Mouse (Mus musculus) spleen, adult 2 months (tissue): ENCODE measurements around the gene Nol4l. TPM values are rescaled to one million over a fixed set of nuclear protein-coding genes. Genes with fewer than 3 reads are reported as not detected.

Source experiments
- DNase-seq, 2 experiments: peaks; one replicate each; pipeline versions ENCODE4 v3.0.0 to v3.0.0-alpha.2; 2012 to 2021; ENCODE audit warnings: low spot score in 2 of 2, low read depth in 1 of 2
- H3K27ac ChIP-seq: fragments of 200-500 bp; 2 replicates; pipeline ENCODE4 v1.5.1; 2012; ENCODE audit warnings: low read length, inconsistent platforms; ENCODE audit not compliant: insufficient read depth
- H3K27me3 ChIP-seq: fragments of 200-500 bp; 2 replicates; pipeline ENCODE4 v1.6.1; 2012; ENCODE audit warnings: mild to moderate bottlenecking, moderate library complexity, low read length, inconsistent platforms; ENCODE audit not compliant: control insufficient read depth, insufficient read depth
- H3K36me3 ChIP-seq: fragments of 200-500 bp; 2 replicates; pipeline ENCODE4 v1.6.1; 2012; ENCODE audit warnings: mild to moderate bottlenecking, low read length, inconsistent platforms; ENCODE audit not compliant: control insufficient read depth, insufficient read depth
- H3K4me1 ChIP-seq: fragments of 200-500 bp; 2 replicates; pipeline ENCODE4 v1.6.1; 2011; ENCODE audit warnings: inconsistent platforms; ENCODE audit not compliant: control insufficient read depth, insufficient read depth, insufficient read length
- H3K4me3 ChIP-seq: fragments of 200-500 bp; 2 replicates; pipeline ENCODE4 v1.5.1; 2011; ENCODE audit warnings: mild to moderate bottlenecking, inconsistent platforms; ENCODE audit not compliant: insufficient read depth, insufficient read length; ENCODE audit errors: extremely low read depth
- CTCF ChIP-seq: fragments of 200-500 bp; IDR thresholded peaks from 2 replicates; pipeline ENCODE4 v1.5.1; 2011; ENCODE audit warnings: mild to moderate bottlenecking, inconsistent platforms; ENCODE audit not compliant: insufficient read depth, insufficient read length, insufficient replicate concordance; ENCODE audit errors: extremely low read depth
- POLR2A ChIP-seq: fragments of 200-500 bp; IDR thresholded peaks from 2 replicates; pipeline ENCODE4 v1.6.1; 2011; ENCODE audit warnings: low read depth, low read length, inconsistent platforms
- WGBS: fragments of 180-500 bp; shearing (Covaris S2); methylation state at CpG from one replicate; pipeline ENCODE4 v1.1.7; 2018; 5-methylcytosine and 5-hydroxymethylcytosine counted together
- polyA plus RNA-seq: library from polyadenylated mRNA; depleted of rRNA; stranded (reverse); fragments of >200 nt; gene quantifications from 2 replicates; pipeline ENCODE4 v1.2.3, GENCODE M21; 2012

The Nol4l gene
- polyA plus RNA-seq, 1 experiment = 2.5 TPM

DNA sequence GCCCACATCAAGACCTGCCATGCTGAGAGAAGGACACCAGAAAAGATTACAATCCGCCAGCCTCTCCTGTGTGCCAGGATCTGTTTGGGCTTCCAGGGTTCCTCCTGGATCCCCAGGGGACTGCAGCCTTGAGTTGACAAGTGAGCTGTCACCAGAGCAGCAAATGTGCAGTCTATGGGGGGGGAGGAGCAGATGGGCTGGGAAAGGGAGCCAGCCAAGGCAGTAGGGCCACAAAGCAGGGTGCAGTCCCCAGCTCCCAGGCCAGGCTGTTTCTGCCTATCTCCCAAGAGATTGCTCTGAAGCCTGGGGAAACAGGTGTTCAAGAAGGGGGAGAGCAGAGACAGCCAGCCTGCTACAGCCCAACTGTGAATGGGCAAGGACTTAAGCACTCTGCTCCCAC lies 111.4 kb downstream of the Nol4l start:
- H3K4me1 ChIP-seq = no peaks in the 10 kb centered on the region
- TF ChIP-seq CTCF (no peak), POLR2A (no peak)

DNA sequence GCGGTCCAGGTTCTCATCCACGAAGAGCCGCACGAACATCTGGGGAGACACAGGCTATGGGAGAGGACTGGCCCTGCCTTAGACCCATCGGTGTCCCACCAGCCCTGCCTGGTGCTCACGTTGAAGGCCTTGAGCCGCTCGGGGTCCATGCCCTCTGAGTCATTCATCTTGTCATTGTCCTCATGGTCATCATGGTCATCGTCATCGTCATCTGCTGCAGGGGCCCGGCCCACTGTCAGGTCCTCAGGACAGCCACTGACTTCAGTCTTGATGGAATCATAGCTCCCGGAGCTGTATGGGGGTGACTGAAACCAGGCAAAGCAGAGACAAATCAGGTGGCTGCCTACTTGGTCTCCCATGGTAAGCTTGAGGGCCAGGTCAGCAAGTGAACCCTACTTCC lies 111.9 kb downstream of the Nol4l start:
- H3K27me3 ChIP-seq = no peaks in the 10 kb centered on the region
- no peaks in the 10 kb centered on the region for H3K4me1 ChIP-seq
- H3K4me3 ChIP-seq = no peak overlapping the region
- H3K36me3 ChIP-seq = no peaks in the 10 kb centered on the region
- WGBS = 96% methylated on average over 12 of the region's 12 CpGs
- no peak for TF ChIP-seq POLR2A
- TF ChIP-seq CTCF = no peak
- no peak for DNase-seq
- H3K27ac ChIP-seq = no peak overlapping the region

More for the DNA sequence above, 111.4 kb downstream of the Nol4l start:
- H3K27ac ChIP-seq = no peak overlapping the region
- no peaks in the 10 kb centered on the region for H3K27me3 ChIP-seq
- WGBS = 62% methylated on average over 1 of the region's 1 CpGs
- DNase-seq = no peak
- no peaks in the 10 kb centered on the region for H3K36me3 ChIP-seq
- no peak overlapping the region for H3K4me3 ChIP-seq

DNA sequence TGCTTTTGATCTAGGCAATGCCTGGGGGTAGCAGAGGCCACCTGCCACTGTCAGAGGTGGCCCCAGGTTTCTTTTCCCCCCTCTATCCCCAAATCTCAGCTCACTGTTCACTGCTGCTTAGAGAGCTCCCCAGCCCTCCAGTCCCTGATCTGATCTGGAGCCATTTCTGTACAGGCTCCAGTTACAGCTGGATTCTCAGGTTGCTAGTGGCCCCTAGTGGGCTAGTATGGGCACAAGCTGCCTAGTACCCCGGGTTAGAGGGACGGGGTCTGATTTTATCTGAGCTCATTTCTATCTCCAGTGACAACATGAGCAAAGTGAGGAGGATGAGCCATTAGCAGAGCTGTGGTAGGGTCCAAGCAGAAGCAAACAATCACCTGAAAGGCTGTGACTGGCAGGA lies 115.2 kb downstream of the Nol4l start:
- no peaks in the 10 kb centered on the region for H3K4me1 ChIP-seq
- no peaks in the 10 kb centered on the region for H3K36me3 ChIP-seq
- H3K4me3 ChIP-seq = no peak overlapping the region
- H3K27me3 ChIP-seq = no peaks in the 10 kb centered on the region
- peak; percentile 61; the same call in 1 of the 2 replicates for TF ChIP-seq CTCF
- no peak for TF ChIP-seq POLR2A
- no peak overlapping the region for H3K27ac ChIP-seq
- peak in 1 of 2 experiments; percentile 40 for DNase-seq
- 22% methylated on average over 2 of the region's 2 CpGs for WGBS

DNA sequence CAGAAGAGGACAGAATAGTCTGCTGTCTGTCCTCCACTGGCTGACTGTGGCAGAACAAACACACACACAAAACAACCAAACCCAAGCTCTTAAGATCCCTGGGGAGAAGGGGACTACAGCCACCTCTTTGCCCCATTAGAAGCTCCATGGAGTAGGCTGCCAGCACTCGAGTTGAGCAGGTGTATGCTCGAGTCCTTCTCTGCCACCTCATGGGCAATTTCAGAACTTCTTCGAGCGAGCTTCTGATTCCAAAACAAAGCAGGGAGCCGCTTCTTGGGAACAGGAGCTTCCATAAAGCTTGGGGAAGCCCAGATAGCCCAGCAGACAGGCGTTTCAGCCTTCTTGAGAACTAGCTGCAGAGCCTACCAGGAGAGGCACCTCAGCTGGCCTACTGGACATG lies 117.2 kb downstream of the Nol4l start:
- no peaks in the 10 kb centered on the region for H3K4me1 ChIP-seq
- no peak overlapping the region for H3K27ac ChIP-seq
- H3K36me3 ChIP-seq = no peaks in the 10 kb centered on the region
- 77% methylated on average over 6 of the region's 6 CpGs for WGBS
- TF ChIP-seq POLR2A (no peak), CTCF (no peak)
- H3K27me3 ChIP-seq = no peaks in the 10 kb centered on the region
- H3K4me3 ChIP-seq = no peak overlapping the region
- no peak for DNase-seq

DNA sequence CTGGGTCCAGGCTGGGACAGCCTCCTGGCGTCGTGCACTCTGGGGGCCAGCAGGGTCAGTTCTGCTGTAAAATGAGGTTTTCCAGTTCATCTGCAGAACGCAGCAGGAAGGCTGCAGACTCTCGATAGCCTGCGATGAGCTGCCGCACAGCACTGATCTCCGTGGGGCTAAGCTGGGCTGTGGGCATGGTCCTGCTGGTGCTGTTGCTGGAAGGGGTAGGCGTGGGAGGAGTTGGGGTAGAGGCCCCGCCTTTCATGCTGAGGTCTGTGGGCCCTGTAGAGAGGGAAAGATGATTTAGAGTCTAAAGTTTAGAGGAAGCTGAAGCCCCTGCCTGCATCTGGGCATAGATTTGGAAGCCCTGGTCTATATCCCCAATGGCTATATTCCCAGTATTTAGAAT lies 118.2 kb downstream of the Nol4l start:
- no peaks in the 10 kb centered on the region for H3K4me1 ChIP-seq
- TF ChIP-seq POLR2A (no peak), CTCF (no peak)
- H3K27ac ChIP-seq = no peak overlapping the region
- H3K27me3 ChIP-seq = no peaks in the 10 kb centered on the region
- no peaks in the 10 kb centered on the region for H3K36me3 ChIP-seq
- H3K4me3 ChIP-seq = no peak overlapping the region
- WGBS = 36% methylated on average over 9 of the region's 9 CpGs
- DNase-seq = no peak

DNA sequence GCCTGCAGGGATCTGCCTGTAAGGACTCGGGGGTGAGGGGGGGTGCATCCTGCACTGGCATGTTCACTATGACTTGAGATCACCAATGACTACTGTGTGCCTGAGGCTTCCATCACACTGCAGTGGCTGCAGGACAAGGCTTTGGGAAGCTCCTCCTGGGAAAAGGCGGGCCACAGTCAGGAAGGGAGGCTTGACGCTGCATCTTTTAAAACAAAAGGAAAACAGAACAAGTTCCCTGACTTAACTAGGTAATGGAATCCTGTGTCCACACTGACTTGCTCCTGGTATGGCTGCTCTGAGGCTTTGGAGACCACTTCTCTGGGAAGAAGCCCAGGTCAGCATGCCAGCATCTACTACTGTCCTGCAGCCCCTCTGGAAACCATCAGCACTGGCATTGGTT lies 120.8 kb downstream of the Nol4l start:
- Histone ChIP-seq H3K36me3 (no peaks in the 10 kb centered on the region), H3K4me3 (no peak overlapping the region), H3K27ac (no peak overlapping the region), H3K27me3 (no peaks in the 10 kb centered on the region), H3K4me1 (no peaks in the 10 kb centered on the region)
- 92% methylated on average over 3 of the region's 3 CpGs for WGBS
- no peak for DNase-seq
- no peak for TF ChIP-seq CTCF
- TF ChIP-seq POLR2A = no peak

DNA sequence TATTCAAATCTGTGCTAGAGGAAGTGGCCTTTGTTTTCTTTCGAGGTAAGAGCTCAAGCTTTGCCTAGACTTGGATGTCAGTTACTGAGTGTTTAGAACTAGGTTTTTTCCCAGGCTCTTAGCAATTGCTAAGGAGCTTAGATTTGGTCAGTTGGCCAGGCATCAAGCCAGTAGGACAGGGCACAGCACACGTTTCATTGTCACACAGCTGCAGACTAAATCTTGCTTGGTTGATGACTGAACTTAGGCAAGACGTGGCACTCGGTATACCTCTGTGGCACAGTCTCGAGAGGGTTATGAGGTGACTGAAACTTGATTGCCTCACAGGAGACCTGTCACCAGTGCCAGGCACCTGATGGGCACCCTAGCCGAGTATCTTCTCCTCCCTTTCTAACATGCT lies 122.9 kb downstream of the Nol4l start:
- Histone ChIP-seq H3K27ac (no peak overlapping the region), H3K27me3 (no peaks in the 10 kb centered on the region), H3K36me3 (no peaks in the 10 kb centered on the region), H3K4me3 (no peak overlapping the region), H3K4me1 (no peaks in the 10 kb centered on the region)
- WGBS = 81% methylated on average over 6 of the region's 6 CpGs
- TF ChIP-seq POLR2A (no peak), CTCF (no peak)
- no peak for DNase-seq
